Mouse (Mus musculus) midbrain, embryonic 11.5 days (tissue): ENCODE data around the gene Prop1. TPM values are rescaled to one million over a fixed set of nuclear protein-coding genes. Genes with fewer than 3 reads are reported as not detected.

Source experiments
- ATAC-seq: fragments of 200-750 bp; cut with Nextera tagmentation; 2 replicates; pipeline ENCODE4 v1.8.0; 2017; ENCODE audit warnings: moderate TSS enrichment, moderate library complexity; ENCODE audit not compliant: low FRiP score
- DNase-seq: peaks from one replicate; pipeline ENCODE4 v3.0.0; 2015; ENCODE audit warnings: low spot score; ENCODE audit errors: missing footprints
- H3K27ac ChIP-seq: fragments of 300-500 bp; sonication (generic); 2 replicates; pipeline ENCODE4 v1.5.1; 2014; ENCODE audit warnings: low read depth, low read length
- H3K27me3 ChIP-seq: fragments of 300-500 bp; sonication (generic); 2 replicates; pipeline ENCODE4 v1.6.1; 2014; ENCODE audit warnings: mild to moderate bottlenecking, low read length, moderate library complexity, mixed read lengths; ENCODE audit not compliant: control insufficient read depth, insufficient read depth
- H3K36me3 ChIP-seq: fragments of 300-500 bp; sonication (generic); 2 replicates; pipeline ENCODE4 v1.6.1; 2014; ENCODE audit warnings: mild to moderate bottlenecking, low read length, moderate library complexity, mixed read lengths; ENCODE audit not compliant: control insufficient read depth, insufficient read depth
- H3K4me1 ChIP-seq: fragments of 300-500 bp; sonication (generic); 2 replicates; pipeline ENCODE4 v1.6.1; 2014; ENCODE audit warnings: low read length; ENCODE audit not compliant: control insufficient read depth, insufficient read depth
- H3K4me2 ChIP-seq: fragments of 300-500 bp; sonication (generic); 2 replicates; pipeline ENCODE4 v1.6.1; 2014; ENCODE audit warnings: mild to moderate bottlenecking, moderate library complexity
- H3K4me3 ChIP-seq: fragments of 300-500 bp; sonication (generic); 2 replicates; pipeline ENCODE4 v1.5.1; 2014; ENCODE audit warnings: low read depth, low read length
- H3K9ac ChIP-seq: fragments of 300-500 bp; sonication (generic); 2 replicates; pipeline ENCODE4 v1.6.1; 2014; ENCODE audit warnings: low read length
- H3K9me3 ChIP-seq: fragments of 300-500 bp; sonication (generic); 2 replicates; pipeline ENCODE4 v1.6.1; 2016; ENCODE audit warnings: low read length; ENCODE audit not compliant: control insufficient read depth
- WGBS: fragments of 180-500 bp; shearing (Covaris S2); extraction: QIAGEN DNeasy Blood & Tissue Kit; methylation state at CpG from one replicate; pipeline ENCODE4 v1.1.7; 2014; 5-methylcytosine and 5-hydroxymethylcytosine counted together
- polyA plus RNA-seq: library from polyadenylated mRNA; unstranded; fragments of >200 nt; fragmentation: Nextera tagmentation; extraction: Ambion mirVana; gene quantifications from 2 replicates; pipeline ENCODE4 v1.2.1, GENCODE M21; 2014

The Prop1 gene
- polyA plus RNA-seq, result not detected in 2 replicates

DNA sequence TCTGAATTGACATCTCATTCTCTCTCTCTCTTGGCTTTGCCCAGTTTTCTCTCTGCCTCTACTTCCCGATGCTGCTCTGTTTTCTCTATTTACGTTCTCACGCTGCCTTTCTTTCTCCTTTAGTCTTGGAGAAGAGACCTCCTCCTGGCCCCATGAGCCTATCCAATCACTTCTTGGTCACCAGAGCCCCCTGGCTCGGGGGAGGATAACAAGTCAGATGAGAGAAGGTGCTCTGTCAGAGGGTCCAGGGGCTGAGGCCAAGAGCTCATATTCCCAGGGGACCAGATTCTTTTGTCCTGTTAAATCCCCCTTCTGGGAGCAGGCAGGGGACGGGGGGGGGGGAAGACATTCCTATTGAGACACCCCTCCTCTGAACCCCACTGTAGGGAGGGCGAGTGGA is at the start of gene Prop1:
Prop1 (minus strand) TSS at position 101 of the 400 bp plus-strand sequence.
- Histone ChIP-seq H3K4me3 (no peak within 1 kb of the TSS), H3K36me3 (no peaks in the 10 kb centered on the region), H3K9me3 (no peaks in the 10 kb centered on the region), H3K4me1 (no peaks in the 10 kb centered on the region), H3K27ac (no peak within 1 kb of the TSS), H3K9ac (no peak within 1 kb of the TSS), H3K4me2 (no peak within 1 kb of the TSS), H3K27me3 (no peaks in the 10 kb centered on the region)
- WGBS, result 70% methylated on average over 6 of the region's 6 CpGs
- ATAC-seq (no peak), DNase-seq (no peak)

DNA sequence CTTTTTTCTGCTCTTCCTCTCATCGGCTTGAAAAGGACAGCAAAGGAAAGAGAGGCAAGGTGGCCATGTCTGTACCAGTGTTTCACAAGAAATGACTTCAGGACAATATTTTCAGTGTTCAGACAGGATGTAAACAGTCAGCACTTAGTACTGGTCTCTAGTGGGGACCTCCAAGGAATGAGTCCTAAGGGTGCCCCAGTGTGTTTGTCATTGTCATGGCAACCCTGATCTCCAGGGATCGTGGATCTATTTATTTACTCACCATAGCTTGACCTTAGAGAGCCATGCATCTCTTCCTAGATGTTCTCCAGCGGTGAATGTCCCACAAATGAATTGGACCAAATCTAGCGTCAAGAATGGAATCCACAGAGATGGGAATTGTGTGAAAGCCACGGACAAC is 49.7 kb upstream of the Prop1 start, which contains the start of gene Olfr51:
Olfr51 (plus strand) TSS at position 301 of the 400 bp plus-strand sequence.
- no peak for ATAC-seq
- no peak within 1 kb of the TSS for H3K4me3 ChIP-seq
- H3K27ac ChIP-seq, result no peak within 1 kb of the TSS
- H3K9ac ChIP-seq, result no peak within 1 kb of the TSS
- no peaks in the 10 kb centered on the region for H3K4me1 ChIP-seq
- no peaks in the 10 kb centered on the region for H3K36me3 ChIP-seq
- H3K9me3 ChIP-seq, result no peaks in the 10 kb centered on the region
- WGBS, result 82% methylated on average over 5 of the region's 5 CpGs
- H3K4me2 ChIP-seq, result no peak within 1 kb of the TSS
- H3K27me3 ChIP-seq, result no peaks in the 10 kb centered on the region
- no peak for DNase-seq

DNA sequence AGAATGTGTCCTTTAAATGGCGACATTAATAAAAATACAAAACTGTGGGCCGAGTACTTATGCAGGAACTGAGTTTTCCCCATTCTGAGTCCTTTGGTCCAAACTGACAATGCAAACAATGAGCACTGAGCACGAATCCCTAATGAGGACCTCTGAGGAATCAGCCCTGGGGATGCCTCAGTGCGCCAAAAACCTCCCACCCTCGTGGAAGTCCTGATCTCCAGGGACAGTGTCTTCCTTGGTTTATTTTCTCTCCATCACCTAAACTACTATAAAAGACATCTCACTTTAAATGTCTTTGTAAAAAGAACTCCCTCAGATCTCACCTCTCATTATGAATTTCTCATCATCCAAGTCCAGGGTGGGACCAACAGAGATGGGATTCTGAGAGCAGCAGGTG is 28.1 kb upstream of the Prop1 start, which contains the start of gene Olfr1377:
Olfr1377 (plus strand) TSS at position 301 of the 400 bp plus-strand sequence.
- Histone ChIP-seq H3K4me3 (no peak within 1 kb of the TSS), H3K4me1 (no peaks in the 10 kb centered on the region), H3K36me3 (no peaks in the 10 kb centered on the region), H3K4me2 (no peak within 1 kb of the TSS), H3K9ac (no peak within 1 kb of the TSS), H3K27ac (no peak within 1 kb of the TSS), H3K9me3 (no peaks in the 10 kb centered on the region), H3K27me3 (no peaks in the 10 kb centered on the region)
- no peak for ATAC-seq
- DNase-seq, result no peak
- WGBS, result 67% methylated on average over 5 of the region's 5 CpGs

DNA sequence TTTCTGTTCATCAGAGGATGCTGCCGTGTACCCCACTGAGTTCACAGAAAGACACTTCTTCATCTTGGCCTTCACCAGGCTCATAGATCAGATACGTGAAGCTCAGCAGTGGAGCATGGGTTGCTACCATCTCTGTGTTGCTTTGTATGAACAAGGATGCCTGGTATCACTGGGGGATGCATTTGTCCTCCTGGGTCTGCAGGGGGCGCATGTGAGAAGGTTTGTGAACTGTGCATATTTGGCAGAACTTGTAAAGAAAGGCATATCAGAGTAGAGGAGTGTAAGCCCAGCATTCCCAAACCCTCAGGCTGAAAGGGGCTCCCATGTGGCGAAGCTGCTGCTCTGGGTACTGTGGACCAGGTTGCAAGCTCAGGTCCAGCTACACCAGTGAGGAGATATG is 23.7 kb upstream of the Prop1 start:
- Histone ChIP-seq H3K9ac (no peak overlapping the region), H3K4me3 (no peak overlapping the region), H3K4me2 (no peak overlapping the region), H3K4me1 (no peaks in the 10 kb centered on the region), H3K27ac (no peak overlapping the region), H3K9me3 (no peaks in the 10 kb centered on the region), H3K27me3 (no peaks in the 10 kb centered on the region), H3K36me3 (no peaks in the 10 kb centered on the region)
- ATAC-seq, result no peak
- no peak for DNase-seq
- whole genome bisulfite sequencing, result 71% methylated on average over 4 of the region's 4 CpGs

DNA sequence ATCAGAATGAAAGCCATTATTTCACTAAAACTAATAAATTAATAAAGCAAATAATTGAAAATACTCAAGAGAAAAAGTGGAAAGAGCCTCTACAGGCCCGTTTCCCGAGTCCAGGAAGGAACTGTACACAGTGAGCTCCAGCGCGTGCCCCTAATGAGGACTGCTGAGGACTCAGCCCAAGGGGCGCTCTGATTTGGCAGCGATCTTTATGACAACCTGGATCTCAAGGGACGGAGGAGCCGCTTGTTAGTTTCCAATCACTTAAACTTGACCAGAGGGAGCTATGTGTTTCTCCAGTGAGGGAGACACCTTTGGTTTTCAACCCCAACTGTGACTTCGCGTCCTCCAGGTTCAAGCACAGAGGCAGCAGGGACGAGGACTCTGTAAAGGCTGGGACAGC is 12.7 kb upstream of the Prop1 start, which contains the start of gene Olfr1378:
Olfr1378 (plus strand) TSS at position 301 of the 400 bp plus-strand sequence.
- no peak within 1 kb of the TSS for H3K27ac ChIP-seq
- H3K36me3 ChIP-seq, result no peaks in the 10 kb centered on the region
- no peak for DNase-seq
- H3K4me1 ChIP-seq, result no peaks in the 10 kb centered on the region
- 86% methylated on average over 11 of the region's 11 CpGs for WGBS
- H3K4me2 ChIP-seq, result no peak within 1 kb of the TSS
- H3K9ac ChIP-seq, result no peak within 1 kb of the TSS
- H3K27me3 ChIP-seq, result no peaks in the 10 kb centered on the region; the same call in 1 of the 2 replicates
- no peak within 1 kb of the TSS for H3K4me3 ChIP-seq
- H3K9me3 ChIP-seq, result no peaks in the 10 kb centered on the region
- ATAC-seq, result no peak

DNA sequence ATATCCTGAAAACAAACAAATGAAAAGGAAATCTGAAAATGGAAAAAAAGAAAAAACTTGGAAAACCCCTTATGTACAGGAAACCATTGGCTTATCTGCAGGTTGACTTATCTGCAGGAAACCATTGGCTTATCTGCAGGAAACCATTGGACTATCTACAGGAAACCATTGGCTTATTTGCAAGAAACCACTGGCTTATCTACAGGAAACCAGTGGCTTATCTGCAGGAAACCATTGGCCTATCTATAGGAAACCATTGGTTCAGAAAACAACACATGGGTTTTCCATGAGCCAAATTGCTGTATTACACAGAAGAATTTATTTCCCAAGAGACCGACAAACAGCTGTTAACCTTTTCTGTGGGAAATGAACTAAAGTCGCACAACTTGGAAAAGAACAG is 11.3 kb upstream of the Prop1 start:
- ATAC-seq (no peak), DNase-seq (no peak)
- no peaks in the 10 kb centered on the region; the same call in 1 of the 2 replicates for H3K27me3 ChIP-seq
- no peak overlapping the region for H3K4me2 ChIP-seq
- no peaks in the 10 kb centered on the region for H3K4me1 ChIP-seq
- 83% methylated on average over 2 of the region's 2 CpGs for WGBS
- H3K9me3 ChIP-seq, result no peaks in the 10 kb centered on the region
- H3K9ac ChIP-seq, result no peak overlapping the region
- H3K36me3 ChIP-seq, result no peaks in the 10 kb centered on the region
- no peak overlapping the region for H3K27ac ChIP-seq
- H3K4me3 ChIP-seq, result no peak overlapping the region

DNA sequence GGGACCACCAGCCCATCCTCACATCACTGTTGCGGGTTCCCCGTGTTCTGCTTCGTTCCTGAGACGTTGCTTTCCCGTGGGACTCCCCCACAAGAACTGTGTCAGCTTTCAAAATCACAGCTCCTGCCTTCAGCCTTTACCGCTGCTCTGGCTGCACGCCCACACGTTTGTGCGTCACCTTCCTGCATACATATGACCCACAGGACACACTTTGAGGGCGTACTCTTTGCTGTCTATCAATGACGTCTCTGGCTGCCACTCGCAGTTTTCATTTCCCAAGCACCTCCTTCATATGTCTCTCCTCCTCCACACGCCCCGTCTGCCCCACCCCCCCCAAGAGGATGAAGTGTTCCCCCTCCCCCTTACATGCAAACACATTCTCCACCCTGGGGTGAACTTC is 1.3 kb downstream of the Prop1 start:
- Histone ChIP-seq H3K9ac (no peak overlapping the region), H3K36me3 (no peaks in the 10 kb centered on the region), H3K4me2 (no peak overlapping the region), H3K4me1 (no peaks in the 10 kb centered on the region), H3K27ac (no peak overlapping the region), H3K9me3 (no peaks in the 10 kb centered on the region), H3K27me3 (no peaks in the 10 kb centered on the region), H3K4me3 (no peak overlapping the region)
- WGBS, result 83% methylated on average over 14 of the region's 14 CpGs
- ATAC-seq (no peak), DNase-seq (no peak)

DNA sequence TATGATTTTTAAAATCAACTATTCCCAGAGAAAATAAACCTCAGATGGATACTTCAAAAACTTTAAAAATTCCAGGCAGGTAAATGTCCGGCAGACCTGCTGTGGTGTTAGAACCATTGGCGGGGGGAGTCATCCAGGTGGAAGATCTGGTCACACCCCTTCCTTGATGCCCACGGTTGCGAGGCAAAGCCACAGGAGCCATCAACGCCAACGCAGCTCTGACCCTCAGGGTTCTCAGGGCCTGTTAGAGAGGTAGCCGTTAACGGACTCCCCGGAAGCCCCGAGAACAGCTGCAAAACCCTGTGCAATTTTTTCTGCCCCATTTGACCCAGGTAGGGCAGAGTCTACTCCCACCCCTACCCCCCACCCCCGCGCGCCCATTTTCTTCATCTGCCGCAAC is 10.1 kb downstream of the Prop1 start, which contains the start of gene 4933414I15Rik:
4933414I15Rik (minus strand) TSS at position 260 of the 400 bp plus-strand sequence.
- Histone ChIP-seq H3K9ac (no peak within 1 kb of the TSS), H3K4me2 (no peak within 1 kb of the TSS), H3K9me3 (no peaks in the 10 kb centered on the region), H3K36me3 (no peaks in the 10 kb centered on the region), H3K4me3 (no peak within 1 kb of the TSS), H3K4me1 (no peaks in the 10 kb centered on the region), H3K27me3 (no peaks in the 10 kb centered on the region), H3K27ac (no peak within 1 kb of the TSS)
- ATAC-seq, result no peak
- no peak for DNase-seq
- WGBS, result 87% methylated on average over 14 of the region's 14 CpGs

DNA sequence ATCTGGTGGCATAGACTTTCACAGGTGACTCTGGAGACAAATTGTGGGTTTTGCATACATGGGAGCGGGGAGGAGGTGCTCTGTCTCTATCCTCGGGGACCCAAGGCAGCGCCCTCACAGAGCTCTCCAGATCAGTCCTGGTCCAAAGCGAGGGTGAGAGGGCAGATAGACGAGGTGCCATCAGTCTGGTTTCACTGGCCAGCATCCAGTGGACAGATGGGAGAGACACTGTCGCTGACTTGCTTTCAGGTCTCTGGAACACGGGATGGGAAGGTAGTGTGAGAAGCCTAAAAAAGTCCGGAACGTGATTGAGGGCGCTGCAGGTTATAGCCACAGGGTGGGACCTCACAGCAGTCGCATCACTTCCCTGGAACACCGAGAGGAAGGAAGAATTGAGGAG is 11.2 kb downstream of the Prop1 start:
- H3K27me3 ChIP-seq, result no peaks in the 10 kb centered on the region
- no peak for DNase-seq
- H3K4me2 ChIP-seq, result no peak overlapping the region
- H3K27ac ChIP-seq, result no peak overlapping the region
- no peaks in the 10 kb centered on the region for H3K36me3 ChIP-seq
- 76% methylated on average over 12 of the region's 12 CpGs for WGBS
- H3K9me3 ChIP-seq, result no peaks in the 10 kb centered on the region
- no peak overlapping the region for H3K9ac ChIP-seq
- ATAC-seq, result no peak
- H3K4me3 ChIP-seq, result no peak overlapping the region
- no peaks in the 10 kb centered on the region for H3K4me1 ChIP-seq
